Mouse (Mus musculus) spleen, adult 18-20 months (tissue): ENCODE data around the gene Cd3g.
A peak's percentile ranks its signal among the peaks of the same experiment; 100 is the strongest.
"Not testable (repeated sequence)": the region's sequence is repeated elsewhere in the genome, so short reads cannot be mapped to it uniquely, and the experiment has no call there.

Experiments
- DNase-seq, 2 experiments: peaks; one replicate each; pipeline ENCODE4 v3.0.0; 2022; ENCODE audit warnings: mixed read lengths in 2 of 2

The Cd3g gene

GRCm38 (mm10) chr9:44985721-44986161 lies 5.5 kb upstream of the Cd3g start:
- peak in 1 of 2 experiments; percentile 29 for DNase-seq

DNA sequence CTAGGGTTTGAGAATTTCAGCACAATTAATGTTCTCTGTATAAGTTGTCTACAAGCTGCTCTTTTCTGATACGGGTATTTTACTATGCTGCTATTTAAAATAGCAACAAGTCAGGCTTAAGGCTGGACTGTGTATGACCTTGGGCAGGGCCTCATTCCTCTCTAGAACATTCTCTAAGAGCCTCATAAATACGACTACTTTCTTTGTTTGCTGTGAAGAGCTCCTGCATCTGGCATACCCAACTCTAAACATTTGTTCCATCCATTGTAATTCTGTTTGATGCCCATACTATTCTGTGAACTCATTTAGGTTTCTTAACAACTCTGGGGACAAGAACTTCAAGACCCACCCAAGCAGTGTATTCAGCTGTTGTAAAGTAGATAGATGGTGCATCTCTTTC lies 2.8 kb upstream of the Cd3g start:
- DNase-seq, result no peak

DNA sequence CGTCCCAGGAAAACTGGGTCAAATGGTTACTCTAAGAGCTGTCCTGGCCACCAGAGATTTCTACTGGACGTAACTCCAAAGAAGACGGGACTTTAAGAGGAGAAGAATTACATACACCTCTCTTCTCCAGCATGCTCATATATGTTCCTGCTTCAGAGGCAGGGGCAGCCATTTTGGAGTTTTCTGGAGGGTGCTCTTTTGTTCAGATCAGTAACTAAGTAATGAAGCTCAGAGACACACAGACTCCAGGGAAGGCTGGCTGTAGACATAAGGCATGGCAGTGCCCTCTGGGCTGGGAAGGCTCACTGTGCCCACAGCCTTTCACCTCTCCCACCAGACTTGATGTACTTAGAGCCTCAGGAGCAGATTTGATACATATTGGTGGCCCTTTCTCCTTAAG lies 2.3 kb upstream of the Cd3g start:
- no peak for DNase-seq

DNA sequence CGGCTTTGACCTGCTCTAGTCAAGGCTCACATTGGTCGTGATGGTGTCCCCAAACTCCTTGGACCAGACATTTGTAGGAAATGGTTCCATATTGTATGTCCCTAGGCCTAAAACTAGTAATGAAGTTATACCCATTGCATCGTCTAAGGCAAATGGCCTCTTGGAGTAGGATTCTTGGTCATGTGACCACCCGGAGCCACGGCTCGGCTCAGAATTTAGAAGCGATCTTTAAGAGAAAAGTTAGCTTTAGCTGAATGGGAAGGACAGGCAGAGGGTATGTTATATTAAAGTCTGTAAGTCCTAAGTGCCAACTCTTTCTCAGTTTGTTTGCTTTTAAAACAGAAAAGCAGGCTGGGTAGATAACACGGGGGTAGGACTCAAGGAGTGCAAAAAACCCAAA lies 1.9 kb upstream of the Cd3g start:
- no peak for DNase-seq

DNA sequence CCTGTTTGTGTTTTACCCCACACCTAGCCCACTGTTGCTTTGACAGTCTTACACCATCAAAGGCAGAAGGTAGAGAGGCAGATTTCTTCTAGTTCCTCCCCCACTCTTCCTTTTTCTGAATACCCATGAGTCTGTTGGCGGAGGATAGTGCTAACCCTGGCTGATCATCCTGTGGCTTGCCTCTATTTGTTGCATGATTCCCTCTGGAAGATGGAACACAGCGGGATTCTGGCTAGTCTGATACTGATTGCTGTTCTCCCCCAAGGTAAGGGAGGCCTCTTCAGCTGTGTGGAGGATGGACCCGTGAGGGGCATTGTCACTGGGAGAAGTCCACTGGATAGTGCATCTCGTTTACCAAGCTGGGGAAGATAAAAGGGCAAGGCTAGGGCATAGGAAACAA lies 1.4 kb upstream of the Cd3g start, which contains the start of gene Cd3d:
TSS of gene Cd3d (plus strand) at position 111 of the 400 bp plus-strand sequence.
- DNase-seq, result no peak

- DNase-seq, result no peak
Observed at GRCm38 (mm10) chr9:44981104-44981503, 873 bp upstream of the Cd3g start.

DNA sequence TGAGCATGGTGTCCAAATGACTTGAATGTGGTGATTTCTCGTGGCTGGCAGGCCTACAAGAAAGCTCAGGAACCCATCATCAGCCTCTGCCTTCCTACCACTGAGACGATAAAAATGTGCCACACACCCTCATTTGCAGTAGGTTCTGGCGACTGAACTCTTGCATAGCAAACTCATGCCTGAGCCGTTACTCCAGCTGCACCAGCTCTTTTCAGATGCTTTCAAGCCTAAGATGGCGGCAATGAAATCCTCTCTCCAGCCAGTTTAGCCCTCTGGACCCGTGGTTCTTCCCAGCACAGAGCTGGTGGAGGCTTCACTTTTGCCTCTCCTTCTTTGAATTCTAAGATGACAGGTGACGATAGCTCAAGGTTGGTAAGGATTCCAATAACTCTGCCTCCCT lies 425 bp downstream of the Cd3g start:
- DNase-seq, result no peak

DNA sequence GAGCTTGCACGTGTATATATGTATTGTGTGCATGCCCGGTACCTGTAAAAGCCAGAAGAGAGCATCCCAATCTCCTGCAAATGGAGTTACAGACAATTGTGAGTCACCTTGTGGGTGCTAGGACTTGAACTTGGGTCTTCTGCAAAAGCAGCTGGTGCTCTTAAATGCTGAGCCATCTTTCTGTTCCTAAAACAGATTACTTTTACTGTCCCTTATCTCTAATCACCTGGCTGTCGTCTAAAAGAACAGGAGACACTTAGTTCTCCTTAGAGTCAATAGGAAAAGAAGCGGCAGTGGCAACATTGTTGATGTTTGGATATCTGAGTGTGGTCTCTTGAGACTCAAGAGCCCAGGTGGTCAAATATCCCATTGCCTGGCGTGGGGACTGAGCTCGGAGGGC lies 2.4 kb downstream of the Cd3g start:
- no peak for DNase-seq

DNA sequence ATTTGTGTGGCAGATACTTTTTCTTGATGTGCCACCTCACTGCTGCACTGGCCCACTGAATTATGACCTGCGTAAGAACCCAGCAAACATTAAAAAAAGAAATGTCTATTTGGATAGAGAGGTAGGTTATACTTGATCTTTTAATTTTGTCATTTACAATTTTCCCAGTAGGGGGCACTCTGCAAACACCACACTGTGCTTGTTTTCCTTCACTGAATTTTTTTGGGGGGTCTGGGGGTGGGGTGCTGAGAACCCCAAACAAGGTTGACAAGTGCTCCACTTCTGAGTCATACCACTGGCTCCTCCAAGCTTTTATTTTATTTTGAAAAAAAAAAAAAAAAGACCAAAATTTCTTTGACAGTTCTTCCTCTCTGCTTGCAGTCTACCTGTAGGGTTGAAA lies 10.8 kb downstream of the Cd3g start:
- DNase-seq, result no peak

GRCm38 (mm10) chr9:44967763-44968162 lies 12.5 kb downstream of the Cd3g start:
- DNase-seq, result not testable (repeated sequence)

DNA sequence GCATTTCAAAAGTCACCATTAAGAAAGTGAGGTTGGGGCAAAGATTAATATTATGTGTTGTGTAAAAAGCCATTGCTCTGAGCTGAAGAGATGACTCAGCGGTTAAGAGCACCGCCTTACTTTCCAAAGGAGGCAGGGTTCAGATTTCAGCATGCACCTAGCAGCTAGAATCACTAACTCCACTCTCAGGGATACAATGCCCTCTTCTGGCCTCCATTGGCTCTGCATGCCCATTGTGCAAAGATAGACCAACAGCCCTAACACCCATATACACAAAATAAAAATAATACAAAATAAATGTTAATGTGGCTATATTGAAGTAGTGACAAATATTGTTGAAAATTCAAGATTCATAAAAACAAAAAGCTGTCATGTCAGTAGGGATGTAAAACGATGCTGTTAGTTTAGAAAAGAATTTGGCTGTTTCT lies 13.4 kb downstream of the Cd3g start:
- DNase-seq, result peak; percentile 51 to 75

- no peak for DNase-seq
Observed at GRCm38 (mm10) chr9:44965833-44966466, 14.3 kb downstream of the Cd3g start.

GRCm38 (mm10) chr9:44965126-44965832 lies 15.0 kb downstream of the Cd3g start, which contains the start of gene Ube4a:
Ube4a (minus strand) TSS chr9:44965600.
- DNase-seq, result peak; percentile 98 to 99

DNA sequence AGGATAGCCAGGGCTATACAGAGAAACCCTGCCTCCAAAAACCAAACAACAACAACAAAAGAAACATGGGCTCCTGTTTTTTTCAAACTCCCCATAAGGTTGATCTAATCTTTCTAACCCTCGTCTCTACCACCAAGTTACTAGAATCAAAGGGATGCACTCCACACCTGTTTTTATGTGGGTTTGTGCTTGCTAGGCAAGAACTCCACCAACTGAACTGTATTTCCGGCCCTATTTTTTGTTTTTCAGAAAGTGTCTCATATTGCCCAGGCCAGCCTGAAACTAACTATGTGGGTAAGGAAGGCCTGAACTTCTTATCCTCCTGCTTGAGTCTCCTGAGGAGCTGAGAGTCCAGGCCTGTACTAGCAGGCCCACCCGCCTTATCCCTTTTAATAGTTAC lies 25.8 kb downstream of the Cd3g start:
- no peak for DNase-seq

DNA sequence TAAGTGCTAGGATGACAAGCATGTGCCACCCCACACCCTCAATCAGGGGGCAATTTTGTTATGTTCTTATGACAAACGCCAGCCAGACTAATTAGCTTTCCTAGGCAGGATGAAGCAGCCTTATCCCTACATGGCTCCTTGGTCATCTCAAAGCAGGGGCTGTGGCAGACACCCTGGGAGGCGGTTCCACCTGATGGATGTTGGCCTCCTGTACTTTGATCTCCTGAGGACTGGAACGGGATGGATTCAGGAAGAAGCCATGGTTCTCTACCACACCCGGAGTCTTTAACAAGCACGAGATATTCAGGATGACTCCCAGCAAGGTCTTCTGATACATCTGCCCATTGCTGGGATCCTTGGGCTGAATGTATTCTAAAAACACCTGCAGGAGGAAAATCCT lies 32.4 kb downstream of the Cd3g start:
- DNase-seq, result no peak

DNA sequence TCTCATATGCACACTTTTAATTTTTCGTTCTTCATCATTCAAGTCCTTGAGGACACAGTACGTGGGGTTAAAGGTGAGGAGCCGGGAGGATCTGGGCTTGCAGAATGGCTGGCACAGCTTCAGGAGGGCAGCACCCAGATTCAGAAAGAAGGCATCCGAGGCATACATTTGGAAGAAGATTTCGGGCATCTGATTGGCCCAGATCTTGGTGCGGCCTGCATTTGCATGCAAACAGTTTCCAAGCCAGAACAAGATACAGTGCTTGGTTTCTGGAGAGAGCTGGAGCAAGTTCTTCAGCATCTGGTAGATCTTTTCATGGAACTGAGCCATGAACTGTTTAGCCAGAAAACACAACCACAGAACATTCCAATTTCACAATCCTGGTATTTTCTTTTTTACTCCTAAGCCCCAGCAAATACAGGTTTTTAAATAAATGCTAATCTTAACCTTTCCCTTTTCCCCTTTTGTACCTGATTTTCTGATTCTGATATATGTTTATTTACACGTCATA lies 34.0 kb downstream of the Cd3g start:
- no peak for DNase-seq

- no peak for DNase-seq
Observed at GRCm38 (mm10) chr9:44942421-44942820, 37.8 kb downstream of the Cd3g start.

DNA sequence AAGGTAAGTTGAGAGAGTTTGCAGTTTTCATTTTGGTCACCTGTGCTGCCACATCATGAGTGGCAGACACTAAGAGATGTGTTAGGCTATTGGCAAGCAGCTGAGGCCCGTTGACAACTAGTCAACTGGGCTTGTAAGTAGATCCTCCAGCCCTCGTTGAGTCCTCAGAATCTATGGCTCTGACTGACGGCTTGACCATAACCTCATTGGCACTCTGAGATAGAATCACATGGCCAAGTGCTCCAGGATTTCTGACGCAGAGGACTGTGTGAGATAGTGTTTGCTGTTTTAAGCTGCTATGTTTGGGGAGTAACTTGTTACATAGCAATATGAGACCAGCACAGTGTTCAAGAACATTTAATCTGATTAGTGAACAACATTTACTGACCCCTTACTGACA lies 38.5 kb downstream of the Cd3g start:
- no peak for DNase-seq

DNA sequence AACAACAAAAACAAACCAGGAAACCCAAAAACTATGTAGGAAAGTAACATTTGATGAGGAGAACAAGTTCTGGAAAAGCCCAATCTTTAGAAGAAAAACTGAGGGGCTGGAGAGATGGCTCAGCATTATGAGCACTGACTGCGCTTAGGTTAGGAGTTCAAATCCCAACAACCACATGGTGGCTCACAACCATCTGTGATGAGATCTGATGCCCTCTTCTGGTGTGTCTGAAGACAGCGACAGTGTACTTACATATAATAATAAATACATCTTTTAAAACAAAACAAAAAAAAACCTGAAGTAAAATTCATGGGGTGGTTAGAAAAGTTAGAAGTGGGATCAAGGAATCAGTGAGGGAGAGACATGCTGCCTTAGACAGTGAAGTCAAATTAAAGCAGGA lies 58.7 kb downstream of the Cd3g start:
- no peak for DNase-seq

DNA sequence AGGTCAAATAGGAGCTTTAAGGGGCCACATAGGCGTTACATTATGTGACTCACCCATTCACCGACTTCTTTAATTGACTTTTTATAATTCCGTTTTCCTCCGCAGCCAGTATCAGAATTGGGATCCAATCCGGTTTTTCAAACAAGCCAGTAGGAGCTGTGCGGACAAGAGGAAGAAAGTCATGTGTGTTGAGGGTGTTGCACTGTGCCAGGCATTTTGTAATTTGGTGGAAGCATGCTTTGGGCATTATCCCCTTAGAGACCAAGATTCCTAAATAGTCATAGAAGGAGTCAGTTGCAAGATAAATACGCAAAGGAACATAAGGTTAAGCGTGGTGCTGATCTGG lies 59.1 kb downstream of the Cd3g start:
- no peak for DNase-seq

- peak; percentile 66 to 79 for DNase-seq
Observed at GRCm38 (mm10) chr9:44920374-44921122, 59.7 kb downstream of the Cd3g start, which contains the start of gene Atp5l. Atp5l (minus strand) TSS chr9:44920742.

DNA sequence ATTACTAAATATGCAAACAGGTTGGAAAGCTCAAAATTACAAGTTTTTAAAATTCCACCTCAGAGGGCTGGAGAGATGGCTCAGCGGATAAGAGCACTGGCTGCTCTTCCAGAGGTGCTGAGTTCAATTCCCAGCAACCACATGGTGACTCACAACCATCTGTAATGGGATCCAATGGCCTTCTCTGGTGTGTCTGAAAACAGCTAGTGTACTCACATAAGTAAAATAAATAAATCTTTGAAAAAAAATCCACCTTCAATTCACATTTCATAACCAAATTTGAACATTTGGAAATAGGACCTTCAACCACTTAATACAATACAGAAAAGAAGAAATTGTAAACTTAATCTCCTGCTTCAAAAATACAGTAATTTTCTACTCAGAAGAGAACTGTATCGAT lies 60.6 kb downstream of the Cd3g start:
- DNase-seq, result no peak
